Mouse (Mus musculus) adipocyte (in vitro differentiated cells): ENCODE results near the gene Ckap2l.

ENCODE experiments used
- DNase-seq: peaks from one replicate; pipeline ENCODE4 v3.0.0-alpha.2; 2016; ENCODE audit warnings: low spot score

Ckap2l gene

GRCm38 (mm10) chr2:129233803-129234477 is 63.1 kb downstream of the Ckap2l start:
- DNase-seq, result no peak

GRCm38 (mm10) chr2:129233218-129233617 is 63.8 kb downstream of the Ckap2l start:
- no peak for DNase-seq

DNA sequence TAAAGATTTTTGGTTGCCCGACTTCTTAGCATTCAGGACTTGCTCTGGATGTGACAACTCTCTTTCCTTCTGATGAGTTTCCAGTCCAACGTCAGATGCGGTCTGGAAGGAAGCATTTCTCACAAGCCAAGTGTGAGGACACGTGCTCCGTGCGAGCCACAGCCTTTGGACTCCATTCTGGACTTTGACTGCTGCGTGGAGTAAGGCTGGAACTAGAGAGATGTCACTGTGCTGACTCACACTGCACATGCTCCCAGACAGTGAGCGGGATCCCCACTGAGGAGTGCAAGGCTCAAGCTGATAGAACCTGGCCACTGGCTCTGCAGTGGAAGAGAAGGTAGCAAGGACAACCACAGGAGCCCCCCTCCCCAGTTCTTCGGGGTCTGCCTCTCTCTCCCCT is 64.5 kb downstream of the Ckap2l start:
- no peak for DNase-seq

DNA sequence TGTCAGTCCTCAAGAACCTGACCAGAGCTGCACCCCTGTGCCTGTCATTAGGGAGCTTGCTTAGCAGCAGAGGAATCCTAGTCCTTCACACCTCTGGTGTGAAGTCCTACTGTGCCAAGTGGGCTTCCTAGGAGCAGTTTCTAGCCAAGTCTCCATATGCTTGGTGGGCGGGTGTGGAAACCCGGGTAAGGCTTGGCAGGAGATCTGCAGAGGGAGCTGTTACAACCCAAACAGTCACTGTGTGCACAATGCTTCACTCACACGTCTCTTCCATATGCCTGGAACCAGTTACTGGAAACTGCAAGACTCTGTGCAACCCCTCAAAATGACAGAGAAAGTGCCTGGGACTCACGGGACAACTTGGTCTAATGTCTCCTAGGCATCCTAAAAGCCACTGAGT is 65.0 kb downstream of the Ckap2l start:
- no peak for DNase-seq

- no peak for DNase-seq
Measured at GRCm38 (mm10) chr2:129229316-129229715, 67.7 kb downstream of the Ckap2l start.

DNA sequence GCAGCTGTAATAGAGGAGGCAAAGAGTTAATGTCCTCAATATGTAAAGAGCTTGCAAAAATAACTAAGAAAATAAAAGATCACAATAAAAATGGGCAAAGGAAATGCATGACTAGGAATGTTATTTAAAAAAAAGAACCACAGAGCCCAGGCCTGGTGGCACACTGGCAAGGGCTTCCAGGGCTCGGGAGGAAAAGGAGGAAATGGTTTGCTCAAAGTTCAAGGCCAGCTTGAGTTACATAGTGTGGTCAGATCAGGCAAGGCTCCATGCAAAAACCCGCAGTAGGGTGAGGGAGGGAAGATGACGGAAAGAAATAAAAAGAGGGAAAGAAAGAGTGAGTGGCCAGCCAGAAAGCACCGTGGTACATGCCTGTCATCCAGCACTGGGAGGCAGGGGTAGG is 68.4 kb downstream of the Ckap2l start:
- DNase-seq, result no peak

DNA sequence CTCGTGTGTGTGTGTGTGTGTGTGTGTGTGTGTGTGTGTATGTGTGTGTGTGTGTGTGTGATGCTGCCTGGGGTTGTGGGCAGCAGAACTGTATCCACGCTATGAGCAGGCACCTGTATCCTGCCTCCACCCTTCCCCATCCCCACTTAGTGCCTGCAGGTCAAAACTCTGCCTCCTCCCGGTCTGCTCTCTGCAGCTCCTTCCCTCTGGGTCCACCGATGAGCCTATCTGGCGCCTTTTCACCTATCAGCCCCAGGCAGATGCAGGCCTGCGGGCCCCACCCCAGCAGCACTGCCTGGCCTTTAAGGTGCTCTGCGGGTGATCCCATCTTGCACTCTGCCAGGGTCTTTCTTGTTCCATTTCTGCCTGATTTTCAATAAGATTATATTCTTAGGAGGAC is 69.3 kb downstream of the Ckap2l start:
- no peak for DNase-seq

DNA sequence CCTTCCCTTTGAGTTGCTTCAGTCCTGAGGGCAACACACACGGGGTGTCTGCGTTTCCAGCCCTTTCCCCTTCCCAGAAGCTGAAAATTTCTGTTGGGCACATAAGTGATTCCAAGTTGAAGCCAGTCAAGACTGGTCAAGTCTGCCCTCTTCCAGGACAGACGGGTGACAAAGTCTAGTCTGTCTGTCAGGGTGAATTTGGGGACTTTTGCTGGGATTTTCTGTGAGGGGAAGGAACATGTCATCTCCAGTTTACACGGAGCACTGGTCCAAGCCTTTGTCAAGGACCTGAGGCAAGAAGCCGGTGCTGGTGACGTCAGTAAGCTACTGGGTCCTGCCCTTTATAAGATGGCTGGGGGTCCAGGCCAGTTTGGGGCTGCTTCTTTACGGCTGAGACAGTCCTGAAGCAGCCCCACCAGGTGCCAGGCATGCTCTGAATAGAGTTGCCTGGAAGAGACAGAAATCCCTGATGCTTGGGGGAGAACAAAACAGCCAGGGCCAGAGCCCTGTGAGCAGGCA is 69.9 kb downstream of the Ckap2l start:
- no peak for DNase-seq

- DNase-seq, result no peak
Measured at GRCm38 (mm10) chr2:129226296-129226851, 70.6 kb downstream of the Ckap2l start.

DNA sequence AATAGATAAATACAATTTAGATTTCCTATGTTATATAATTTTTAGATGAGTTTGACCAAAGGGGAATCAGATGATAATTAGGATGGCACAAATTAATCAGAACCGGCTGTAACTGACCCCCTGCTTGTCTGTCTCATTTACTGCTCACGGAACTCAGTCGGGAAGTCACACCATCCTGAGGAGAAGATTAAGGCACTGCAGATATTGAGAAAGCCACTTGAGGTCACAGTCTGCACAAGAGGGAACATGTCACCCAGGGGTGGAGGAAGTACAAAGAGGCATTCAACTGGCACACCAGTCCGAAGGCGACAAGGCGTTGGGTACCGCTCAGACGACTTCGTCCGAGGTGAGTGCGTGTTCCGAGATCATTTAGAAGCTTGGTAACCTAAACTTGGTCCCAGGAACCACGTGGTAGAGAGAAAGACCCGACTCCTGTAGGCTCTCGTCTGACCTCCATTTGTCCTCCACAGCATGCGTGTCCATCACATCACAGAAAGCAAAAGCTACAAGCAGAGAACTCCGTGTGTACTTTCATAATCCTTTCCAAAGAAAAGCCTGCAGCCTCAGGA is 71.7 kb downstream of the Ckap2l start:
- no peak for DNase-seq

DNA sequence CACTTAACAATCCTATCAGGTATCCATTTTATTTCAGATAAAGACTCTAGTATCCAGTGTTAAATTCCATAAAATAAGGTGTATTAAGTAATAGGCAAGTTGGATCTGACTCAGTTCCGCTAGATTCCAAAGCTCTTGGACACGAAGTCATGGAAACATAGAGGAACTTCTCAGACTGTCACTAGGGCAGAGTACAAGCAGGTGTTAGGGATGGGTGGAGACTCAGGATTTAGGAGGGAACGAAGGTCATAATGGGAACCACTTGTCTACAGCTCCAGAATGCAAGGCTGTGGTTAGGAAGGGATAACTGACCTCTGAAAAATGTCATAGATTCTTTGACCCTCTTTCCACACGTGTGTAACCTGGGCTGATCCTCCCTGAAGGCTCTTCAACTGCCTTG is 72.8 kb downstream of the Ckap2l start:
- DNase-seq, result no peak

DNA sequence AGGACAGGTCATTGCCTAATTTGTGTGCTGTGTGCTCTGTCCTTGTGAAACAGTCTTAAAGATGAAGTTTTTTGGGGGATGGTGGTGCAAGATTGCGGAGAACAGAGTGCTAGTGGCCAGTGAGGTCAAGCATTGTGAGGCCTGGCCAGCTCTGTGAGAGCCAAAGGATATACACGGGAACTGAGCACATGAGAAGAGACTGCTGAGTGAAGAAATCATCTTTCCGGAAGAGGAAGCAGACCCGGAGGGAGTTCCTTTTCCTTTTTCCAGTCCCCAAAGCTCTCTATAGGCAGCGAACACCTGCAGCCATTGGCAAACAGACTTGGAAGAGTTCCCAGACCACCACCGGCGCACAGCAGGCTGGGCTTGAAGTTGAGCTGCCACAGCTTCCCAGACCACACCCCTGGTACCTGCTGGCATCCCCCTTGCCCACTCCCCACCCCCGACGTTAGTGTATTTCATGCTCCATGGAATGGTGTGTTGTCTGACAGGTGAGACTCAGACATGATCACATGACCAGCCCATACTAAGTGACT is 75.8 kb downstream of the Ckap2l start:
- DNase-seq, result no peak

GRCm38 (mm10) chr2:129218537-129219105 is 78.4 kb downstream of the Ckap2l start:
- no peak for DNase-seq
